Mouse (Mus musculus) hindbrain, embryonic 11.5 days (tissue): ENCODE data around the gene Tpgs1. TPM values are rescaled to one million over a fixed set of nuclear protein-coding genes. Genes with fewer than 3 reads are reported as not detected.
A peak's percentile ranks its signal among the peaks of the same experiment; 100 is the strongest.

Source experiments
- ATAC-seq: fragments of 200-750 bp; cut with Nextera tagmentation; 2 replicates; pipeline ENCODE4 v1.8.0; 2017; ENCODE audit warnings: mild to moderate bottlenecking, moderate TSS enrichment, moderate library complexity; ENCODE audit not compliant: low FRiP score
- DNase-seq: peaks from one replicate; pipeline ENCODE4 v3.0.0-alpha.2; 2015; ENCODE audit warnings: low spot score
- H3K27ac ChIP-seq: fragments of 300-500 bp; sonication (generic); 2 replicates; pipeline ENCODE4 v1.5.1; 2014; ENCODE audit warnings: mild to moderate bottlenecking, low read depth, low read length
- H3K27me3 ChIP-seq: fragments of 300-500 bp; sonication (generic); 2 replicates; pipeline ENCODE4 v1.6.1; 2014; ENCODE audit warnings: mild to moderate bottlenecking, low read length, moderate library complexity, mixed read lengths; ENCODE audit not compliant: control insufficient read depth, insufficient read depth
- H3K36me3 ChIP-seq: fragments of 300-500 bp; sonication (generic); 2 replicates; pipeline ENCODE4 v1.6.1; 2014; ENCODE audit warnings: mild to moderate bottlenecking, low read length, moderate library complexity, mixed read lengths; ENCODE audit not compliant: control insufficient read depth, insufficient read depth
- H3K4me1 ChIP-seq: fragments of 300-500 bp; sonication (generic); replicated peaks from 2 replicates; pipeline ENCODE4 v1.6.1; 2014; ENCODE audit warnings: low read length, mixed read lengths; ENCODE audit not compliant: control insufficient read depth, insufficient read depth
- H3K4me2 ChIP-seq: fragments of 300-500 bp; sonication (generic); replicated peaks from 2 replicates; pipeline ENCODE4 v1.6.1; 2014; ENCODE audit warnings: mild to moderate bottlenecking, low read depth, low read length
- H3K4me3 ChIP-seq: fragments of 300-500 bp; sonication (generic); 2 replicates; pipeline ENCODE4 v1.5.1; 2014; ENCODE audit warnings: low read depth, low read length
- H3K9ac ChIP-seq: fragments of 300-500 bp; sonication (generic); 2 replicates; pipeline ENCODE4 v1.6.1; 2014; ENCODE audit warnings: low read depth, low read length
- H3K9me3 ChIP-seq: fragments of 300-500 bp; sonication (generic); 2 replicates; pipeline ENCODE4 v1.6.1; 2016; ENCODE audit warnings: low read length; ENCODE audit not compliant: control insufficient read depth
- WGBS: fragments of 180-500 bp; shearing (Covaris S2); extraction: QIAGEN DNeasy Blood & Tissue Kit; methylation state at CpG from one replicate; pipeline ENCODE4 v1.1.7; 2014; 5-methylcytosine and 5-hydroxymethylcytosine counted together
- polyA plus RNA-seq: library from polyadenylated mRNA; unstranded; fragments of >200 nt; fragmentation: Nextera tagmentation; extraction: Ambion mirVana; gene quantifications from 2 replicates; pipeline ENCODE4 v1.2.1, GENCODE M21; 2014

The Tpgs1 gene
- polyA plus RNA-seq, 1 experiment from 2014 or later: 70.8 TPM

DNA sequence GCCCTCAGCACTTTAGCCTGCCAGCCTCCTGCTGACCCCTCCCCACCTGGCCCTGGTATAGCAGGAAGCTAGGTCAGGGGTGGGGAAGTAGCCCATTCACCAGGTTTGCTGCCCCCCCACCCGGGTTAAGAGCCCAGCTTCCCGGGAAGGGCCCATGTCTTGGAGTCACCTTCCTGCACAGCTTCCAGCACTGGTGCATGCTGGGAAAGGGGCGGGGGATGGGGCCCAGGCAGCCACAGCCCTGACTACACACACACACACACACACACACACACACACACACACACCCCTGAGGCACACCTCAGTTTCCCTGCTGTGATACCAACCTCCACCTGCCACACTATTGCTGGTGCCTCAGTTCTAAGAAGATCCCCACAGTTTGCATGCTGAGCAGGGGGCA, 7.3 kb upstream of the Tpgs1 start:
- Histone ChIP-seq H3K9ac (no peak overlapping the region), H3K9me3 (no peaks in the 10 kb centered on the region), H3K36me3 (no peaks in the 10 kb centered on the region), H3K27me3 (no peaks in the 10 kb centered on the region), H3K4me1 (no peaks in the 10 kb centered on the region), H3K4me2 (no peak overlapping the region), H3K4me3 (no peak overlapping the region), H3K27ac (no peak overlapping the region)
- DNase-seq (no peak), ATAC-seq (no peak)
- 35% methylated on average over 2 of the region's 3 CpGs for WGBS

DNA sequence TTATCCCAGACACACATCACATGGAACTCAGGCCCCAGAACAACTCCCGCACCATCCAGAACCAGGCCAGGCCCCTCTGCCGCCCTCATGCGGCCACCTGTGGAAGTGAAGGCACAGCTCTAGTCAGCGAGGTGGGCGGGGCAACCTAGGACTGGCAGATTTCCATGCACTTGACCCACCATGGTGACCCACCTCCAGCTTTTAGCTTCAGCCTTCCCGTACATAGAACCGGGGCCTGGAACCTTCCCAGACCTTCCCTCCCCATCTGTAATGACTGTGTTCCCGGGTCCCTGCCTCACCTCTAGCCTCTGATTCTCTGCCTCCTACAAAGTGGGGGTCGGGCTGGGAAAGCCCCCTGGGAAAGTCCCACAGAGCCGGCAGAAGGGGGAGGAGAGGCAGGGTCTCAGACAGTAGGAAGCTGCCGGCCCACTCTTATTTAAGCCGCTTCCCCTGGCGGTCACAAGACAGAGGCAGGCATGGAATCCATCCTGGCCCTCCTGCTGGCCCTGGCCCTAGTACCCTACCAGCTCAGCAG, 5.0 kb upstream of the Tpgs1 start, which contains the start of gene Madcam1:
Madcam1 (plus strand) TSS at position 429 of the 535 bp plus-strand sequence.
- ATAC-seq: peak; percentile 34; the same call in 1 of the 2 replicates
- no peak within 1 kb of the TSS for H3K9ac ChIP-seq

DNA sequence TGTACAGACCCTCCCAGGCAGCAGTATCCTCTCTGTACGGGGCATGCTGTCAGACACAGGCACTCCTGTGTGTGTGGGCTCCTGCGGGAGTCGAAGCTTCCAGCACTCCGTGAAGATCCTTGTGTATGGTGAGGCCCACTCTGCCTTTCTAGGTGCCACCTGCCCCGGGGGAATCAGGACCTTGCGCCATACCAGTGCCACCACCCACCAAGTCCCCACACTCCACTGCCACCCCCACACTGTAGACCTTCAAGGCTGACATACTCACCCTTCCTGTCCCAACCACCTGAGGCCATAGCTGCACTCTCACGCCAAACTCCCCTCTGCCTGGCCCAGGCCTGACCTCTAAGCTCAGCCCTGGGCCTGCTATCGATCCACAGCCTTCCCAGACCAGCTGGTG, 4.1 kb upstream of the Tpgs1 start:
- no peaks in the 10 kb centered on the region for H3K27me3 ChIP-seq
- 85% methylated on average over 8 of the region's 8 CpGs for WGBS
- H3K4me2 ChIP-seq: no peak overlapping the region
- H3K4me3 ChIP-seq: no peak overlapping the region
- ATAC-seq: no peak
- no peaks in the 10 kb centered on the region for H3K36me3 ChIP-seq
- DNase-seq: no peak
- H3K9me3 ChIP-seq: no peaks in the 10 kb centered on the region
- no peaks in the 10 kb centered on the region for H3K4me1 ChIP-seq
- H3K9ac ChIP-seq: no peak overlapping the region
- H3K27ac ChIP-seq: no peak overlapping the region

More for the DNA sequence above, 5.0 kb upstream of the Tpgs1 start, which contains the start of gene Madcam1:
- Histone ChIP-seq H3K4me1 (no peaks in the 10 kb centered on the region), H3K27me3 (no peaks in the 10 kb centered on the region), H3K36me3 (no peaks in the 10 kb centered on the region), H3K4me3 (no peak within 1 kb of the TSS), H3K9me3 (no peaks in the 10 kb centered on the region), H3K27ac (no peak within 1 kb of the TSS), H3K4me2 (no peak within 1 kb of the TSS; the same call in 1 of the 2 replicates)
- 9% methylated on average over 13 of the region's 13 CpGs for WGBS
- DNase-seq: peak; percentile 88

DNA sequence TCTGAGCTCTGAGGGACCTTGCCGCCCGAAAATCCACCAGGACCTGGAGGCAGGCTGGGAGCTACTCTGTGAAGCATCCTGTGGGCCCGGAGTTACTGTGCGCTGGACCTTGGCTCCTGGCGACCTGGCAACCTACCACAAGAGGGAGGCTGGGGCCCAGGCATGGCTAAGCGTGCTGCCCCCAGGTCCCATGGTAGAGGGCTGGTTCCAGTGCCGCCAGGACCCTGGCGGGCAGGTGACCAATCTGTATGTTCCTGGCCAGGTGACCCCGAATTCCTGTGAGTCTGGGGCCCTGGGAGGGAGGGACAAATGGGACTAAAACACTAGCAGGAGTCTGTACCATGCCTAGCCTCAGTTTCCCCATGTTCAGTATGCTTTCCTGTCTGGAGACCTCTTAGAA, 2.7 kb upstream of the Tpgs1 start:
- Histone ChIP-seq H3K27me3 (no peaks in the 10 kb centered on the region), H3K4me1 (peaks cover 6% of the 10 kb centered on the region), H3K27ac (no peak overlapping the region), H3K36me3 (no peaks in the 10 kb centered on the region), H3K9ac (no peak overlapping the region), H3K4me3 (no peak overlapping the region), H3K4me2 (no peak overlapping the region), H3K9me3 (no peaks in the 10 kb centered on the region)
- WGBS: 70% methylated on average over 9 of the region's 9 CpGs
- DNase-seq (no peak), ATAC-seq (no peak)

DNA sequence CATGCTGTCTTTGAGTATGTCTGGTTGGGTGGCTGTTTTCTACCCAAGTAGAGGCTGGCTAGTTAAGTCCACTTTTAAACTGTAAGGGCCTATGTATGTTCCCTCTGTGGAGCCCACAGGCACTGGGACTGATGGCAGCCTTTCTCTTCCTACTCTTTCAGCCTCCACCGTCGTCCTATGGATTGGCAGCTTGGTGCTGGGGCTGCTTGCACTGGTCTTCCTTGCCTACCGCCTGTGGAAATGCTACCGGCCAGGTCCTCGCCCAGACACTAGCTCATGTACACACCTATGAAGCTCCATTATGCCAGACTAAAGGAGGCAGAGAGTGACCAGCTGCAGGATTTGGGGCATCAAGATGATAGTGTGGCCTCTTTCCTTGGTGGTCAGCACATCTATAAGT, 1.1 kb upstream of the Tpgs1 start:
- Histone ChIP-seq H3K4me3 (no peak overlapping the region), H3K9ac (no peak overlapping the region), H3K36me3 (no peaks in the 10 kb centered on the region), H3K9me3 (no peaks in the 10 kb centered on the region), H3K4me1 (peaks cover 6% of the 10 kb centered on the region), H3K27ac (no peak overlapping the region), H3K27me3 (no peaks in the 10 kb centered on the region), H3K4me2 (no peak overlapping the region)
- ATAC-seq (no peak), DNase-seq (no peak)
- WGBS: 86% methylated on average over 5 of the region's 5 CpGs

DNA sequence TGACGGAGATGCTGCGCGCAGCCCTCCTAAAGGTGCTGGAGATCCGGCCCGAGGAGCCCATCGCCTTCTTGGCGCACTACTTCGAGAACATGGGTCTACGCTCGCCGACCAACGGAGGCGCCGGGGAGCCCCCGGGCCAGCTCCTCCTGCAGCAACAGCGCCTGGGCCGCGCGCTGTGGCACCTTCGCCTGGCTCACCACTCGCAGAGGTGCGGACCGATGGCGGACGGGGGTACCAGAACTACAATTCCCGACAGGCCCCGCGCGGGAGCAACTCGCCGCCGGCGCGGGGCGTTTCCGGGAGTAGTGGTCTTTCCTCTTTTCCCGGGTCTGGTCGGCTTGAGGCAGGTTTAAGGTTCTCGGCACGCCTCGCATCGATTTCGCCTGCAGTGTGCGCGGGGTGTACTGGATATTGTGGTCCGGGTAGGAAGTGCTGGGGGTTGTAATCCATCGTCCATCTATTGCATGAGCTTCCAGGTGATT, 448 bp downstream of the Tpgs1 start:
- Histone ChIP-seq H3K4me1 (peaks cover 6% of the 10 kb centered on the region), H3K4me2 (peak overlapping the region; percentile 91), H3K36me3 (no peaks in the 10 kb centered on the region), H3K9me3 (no peaks in the 10 kb centered on the region), H3K4me3 (peak overlapping the region; percentile 96), H3K27me3 (no peaks in the 10 kb centered on the region), H3K9ac (peak overlapping the region; percentile 96), H3K27ac (peak overlapping the region; percentile 95)
- ATAC-seq (peak; percentile 72), DNase-seq (peak; percentile 91)
- under 1% methylated on average over 47 of the region's 47 CpGs for WGBS

DNA sequence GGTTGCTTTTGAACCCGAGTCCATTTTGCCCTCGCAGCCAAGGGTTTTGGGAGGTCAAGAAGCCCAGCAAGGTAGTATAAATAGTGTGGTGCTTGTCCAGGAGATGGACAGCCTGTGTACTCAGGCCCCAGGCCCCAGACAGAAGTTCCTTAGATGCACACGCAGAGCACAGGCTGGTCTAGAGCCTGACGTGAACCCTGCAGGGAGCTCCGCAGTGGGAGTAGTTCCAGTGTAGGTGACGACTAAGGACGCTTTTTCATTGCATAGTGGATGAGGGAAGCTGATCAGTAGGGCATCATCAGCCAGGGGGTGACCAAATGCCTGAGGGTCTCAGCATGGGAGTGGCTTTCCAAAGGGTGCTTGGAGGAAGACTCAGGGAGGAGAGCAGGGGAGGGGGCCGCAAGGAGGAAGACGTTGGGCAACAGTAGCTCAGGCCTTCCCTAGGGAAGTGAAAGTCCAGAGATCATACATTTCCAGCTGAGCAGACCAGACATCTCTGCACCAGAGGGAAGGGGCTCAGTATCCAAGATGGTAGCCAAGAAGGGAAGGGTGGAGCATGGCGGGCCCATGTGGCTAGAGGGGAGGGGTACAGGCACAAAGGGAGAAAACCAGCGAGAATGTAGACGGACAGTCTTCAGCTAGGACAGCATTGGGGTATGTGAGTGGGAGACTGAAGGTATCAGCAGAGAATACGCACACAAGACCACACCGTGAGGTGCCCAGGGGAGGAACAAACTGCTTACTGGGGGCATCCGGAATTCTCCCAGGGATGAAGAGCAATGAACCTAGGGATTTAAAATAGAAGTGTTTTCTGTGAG, 1.1 kb downstream of the Tpgs1 start:
- peak; percentile 36 for ATAC-seq
- Histone ChIP-seq H3K9me3 (no peaks in the 10 kb centered on the region), H3K4me1 (peaks cover 6% of the 10 kb centered on the region), H3K9ac (peak overlapping the region; percentile 96), H3K36me3 (no peaks in the 10 kb centered on the region), H3K27me3 (no peaks in the 10 kb centered on the region), H3K4me2 (peak overlapping the region; percentile 91), H3K27ac (peak overlapping the region; percentile 95; the same call in 1 of the 2 replicates), H3K4me3 (peak overlapping the region; percentile 96)
- 37% methylated on average over 15 of the region's 15 CpGs for WGBS
- no peak for DNase-seq

DNA sequence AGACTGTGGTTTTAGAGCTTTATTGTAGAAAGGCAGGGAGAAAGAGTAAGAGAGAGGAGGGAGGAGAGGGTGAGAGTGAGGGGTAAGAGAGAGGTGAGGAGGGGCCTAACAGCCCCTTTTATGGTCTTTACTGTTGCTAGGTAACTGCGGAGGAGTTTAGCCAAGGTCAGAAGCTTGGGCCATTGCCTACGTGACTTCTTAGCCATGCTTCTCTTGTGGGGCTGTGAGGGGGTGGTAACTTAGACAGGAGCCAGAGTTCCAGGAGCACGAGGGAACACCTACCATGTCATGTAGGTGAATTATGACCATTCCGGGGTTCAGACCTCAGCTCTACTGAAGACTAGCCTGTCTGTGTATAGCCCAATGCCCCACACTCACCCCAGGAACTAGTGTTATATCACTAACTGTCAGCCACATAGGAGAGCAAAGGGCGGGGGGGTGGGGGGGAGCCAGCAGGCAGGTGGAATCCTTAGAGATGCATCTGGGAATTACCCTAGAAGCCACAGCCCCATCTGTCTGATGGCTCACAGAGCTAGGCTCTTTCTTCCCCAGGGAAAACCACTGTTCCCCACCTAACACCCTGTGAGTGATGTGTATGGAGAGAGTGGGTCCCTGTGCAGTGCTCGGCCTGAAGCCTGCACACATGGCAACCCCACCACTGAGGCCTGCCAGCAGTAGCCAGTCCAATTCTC, 2.4 kb downstream of the Tpgs1 start:
- H3K9me3 ChIP-seq: no peaks in the 10 kb centered on the region
- 68% methylated on average over 6 of the region's 6 CpGs for WGBS
- DNase-seq: no peak
- 0 out of 2 replicates have a peak, but pooled peaks cover 3% of the 10 kb centered on the region for H3K36me3 ChIP-seq
- no peak overlapping the region for H3K27ac ChIP-seq
- ATAC-seq: no peak
- H3K4me1 ChIP-seq: peaks cover 6% of the 10 kb centered on the region
- no peaks in the 10 kb centered on the region for H3K27me3 ChIP-seq
- H3K4me3 ChIP-seq: no peak overlapping the region
- H3K9ac ChIP-seq: no peak overlapping the region
- H3K4me2 ChIP-seq: no peak overlapping the region
